Mouse (Mus musculus) left cerebral cortex, adult 2 months (tissue): ENCODE results near the gene Olfr353. TPM values are rescaled to one million over a fixed set of nuclear protein-coding genes. Genes with fewer than 3 reads are reported as not detected.

ENCODE experiments used
- DNase-seq, 2 experiments: peaks; one replicate each; pipeline ENCODE4 v3.0.0; 2021 to 2022; ENCODE audit warnings: low spot score in 2 of 2, mixed read lengths in 1 of 2; ENCODE audit errors: extremely low spot score in 1 of 2
- H3K27ac ChIP-seq: fragments of 200-600 bp; 2 replicates; pipeline ENCODE4 v1.8.1; 2022
- H3K4me3 ChIP-seq: fragments of 200-600 bp; 2 replicates; pipeline ENCODE4 v1.8.1; 2022
- CTCF ChIP-seq: fragments of 200-600 bp; IDR thresholded peaks from 2 replicates; pipeline ENCODE4 v1.8.1; 2022; ENCODE audit warnings: antibody characterized with exemption, mild to moderate bottlenecking, moderate library complexity
- intact Hi-C: fragments of 180-260 bp; cut with DNase I; formaldehyde crosslinking; loops from one replicate; pipeline ENCODE4 v1.15.1; 2025
- long read RNA-seq, 2 experiments: library from polyadenylated mRNA; stranded (forward); transcript quantifications; one replicate each; pipeline ENCODE4 v2.0.0; 2021; ENCODE audit warnings: borderline mapping rate in 2 of 2
- total RNA-seq, 2 experiments: library from RNA; stranded (reverse); gene quantifications; 2 replicates each; pipeline ENCODE4 v1.2.3; 2021

The Olfr353 gene
- not detected for total RNA-seq
- long read RNA-seq, experiment 1 = 0 reads
- long read RNA-seq, experiment 2 = 0 reads

- no peak within 1 kb of the TSS for H3K27ac ChIP-seq
- TF ChIP-seq CTCF = no peak
- DNase-seq = no peak
- intact Hi-C loops = no loop called here
- H3K4me3 ChIP-seq = no peak within 1 kb of the TSS
Observed at GRCm38 (mm10) chr2:36892836-36893235, at the start of gene Olfr353. Olfr353 (minus strand) TSS chr2:36892936.

GRCm38 (mm10) chr2:36936821-36937220, 44.1 kb upstream of the Olfr353 start, which contains the start of gene Olfr356:
Olfr356 (plus strand) TSS chr2:36937121.
- no peak for DNase-seq
- no peak for TF ChIP-seq CTCF
- no peak within 1 kb of the TSS for H3K4me3 ChIP-seq
- intact Hi-C loops = no loop called here
- no peak within 1 kb of the TSS for H3K27ac ChIP-seq

GRCm38 (mm10) chr2:36928797-36929196, 36.1 kb upstream of the Olfr353 start, which contains the start of gene Olfr355:
Olfr355 (minus strand) TSS chr2:36928897.
- H3K4me3 ChIP-seq = no peak within 1 kb of the TSS
- TF ChIP-seq CTCF = no peak
- intact Hi-C loops = no loop called here
- H3K27ac ChIP-seq = no peak within 1 kb of the TSS
- no peak for DNase-seq

DNA sequence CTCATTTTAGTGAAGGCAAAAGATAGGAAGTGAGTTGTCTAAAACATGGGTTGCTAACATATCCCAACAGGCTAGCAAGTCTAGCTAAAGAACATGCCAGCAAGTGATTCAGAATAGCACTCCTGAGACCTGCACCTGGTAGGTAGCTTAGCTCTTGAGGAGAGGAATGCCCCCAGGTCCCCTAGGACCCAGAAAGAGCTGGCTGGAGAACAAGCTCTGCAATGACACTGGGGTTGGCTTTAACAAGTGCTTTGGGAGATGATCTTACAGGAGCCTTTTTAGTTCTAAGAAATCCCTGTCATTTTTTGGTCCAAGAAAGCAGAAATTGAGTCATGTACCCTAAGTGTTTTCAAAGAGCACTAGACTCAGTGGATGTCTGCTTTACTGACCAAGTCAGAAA, 12.6 kb upstream of the Olfr353 start, which contains the start of gene Olfr354:
Gene Olfr354 (plus strand): TSS at position 301 of the 400 bp plus-strand sequence.
- no peak for TF ChIP-seq CTCF
- Histone ChIP-seq H3K4me3 (no peak within 1 kb of the TSS), H3K27ac (no peak within 1 kb of the TSS)
- DNase-seq = no peak
- intact Hi-C loops = no loop called here

GRCm38 (mm10) chr2:36897114-36897513, 4.4 kb upstream of the Olfr353 start:
- TF ChIP-seq CTCF = no peak
- H3K27ac ChIP-seq = no peak overlapping the region
- intact Hi-C loops = no loop called here
- DNase-seq = no peak
- H3K4me3 ChIP-seq = no peak overlapping the region

GRCm38 (mm10) chr2:36868160-36868559, 24.6 kb downstream of the Olfr353 start, which contains the start of gene Olfr352:
Olfr352 (plus strand) TSS chr2:36868460.
- H3K27ac ChIP-seq = no peak within 1 kb of the TSS
- no peak within 1 kb of the TSS for H3K4me3 ChIP-seq
- TF ChIP-seq CTCF = no peak
- intact Hi-C loops = no loop called here
- DNase-seq = no peak

DNA sequence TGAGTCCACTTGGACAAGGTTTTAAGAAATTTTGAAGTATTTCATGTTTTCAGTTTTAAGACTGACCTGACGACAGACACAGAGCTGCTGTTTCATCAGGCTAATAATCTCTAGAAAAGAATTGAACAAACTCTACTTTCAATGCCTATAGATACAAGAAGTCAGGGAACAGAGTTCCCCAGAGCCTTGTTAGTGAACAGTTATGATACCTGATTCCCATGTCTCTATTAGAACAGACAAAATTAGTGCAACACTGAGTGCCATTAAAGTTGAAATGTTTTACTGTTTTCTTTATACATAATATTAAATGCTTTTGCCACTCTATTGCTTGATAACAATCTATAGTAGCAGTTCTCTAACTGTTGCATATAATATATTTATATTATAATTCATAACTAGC, 30.2 kb downstream of the Olfr353 start, which contains the start of gene Olfr351:
Gene Olfr351 (minus strand): TSS at position 101 of the 400 bp plus-strand sequence.
- H3K4me3 ChIP-seq = no peak within 1 kb of the TSS
- no peak for TF ChIP-seq CTCF
- no peak for DNase-seq
- H3K27ac ChIP-seq = no peak within 1 kb of the TSS
- intact Hi-C loops = no loop called here

- no peak for TF ChIP-seq CTCF
- Histone ChIP-seq H3K4me3 (no peak within 1 kb of the TSS), H3K27ac (no peak within 1 kb of the TSS)
- no peak for DNase-seq
- intact Hi-C loops = no loop called here
Observed at GRCm38 (mm10) chr2:36846010-36846409, 46.7 kb downstream of the Olfr353 start, which contains the start of gene Olfr350. Olfr350 (plus strand) TSS chr2:36846310.

Other genes with a start within 250 kb of the Olfr353 start
- not detected for gene Olfr346, start 207.1 kb downstream of the Olfr353 start, total RNA-seq
- not detected for gene Olfr347, start 161.0 kb downstream of the Olfr353 start, total RNA-seq
- not detected for gene Olfr348, start 108.7 kb downstream of the Olfr353 start, total RNA-seq
- gene Olfr50, start 102.4 kb downstream of the Olfr353 start, total RNA-seq = not detected
- gene Olfr3, start 75.9 kb downstream of the Olfr353 start, total RNA-seq = not detected
- gene Olfr350, start 46.6 kb downstream of the Olfr353 start, total RNA-seq = not detected
- not detected for gene Olfr351, start 30.3 kb downstream of the Olfr353 start, total RNA-seq
- gene Olfr352, start 24.5 kb downstream of the Olfr353 start, total RNA-seq = not detected
- gene Olfr354, start 12.7 kb upstream of the Olfr353 start, total RNA-seq = not detected
- gene Olfr355, start 36.0 kb upstream of the Olfr353 start, total RNA-seq = not detected
- not detected for gene Olfr356, start 44.2 kb upstream of the Olfr353 start, total RNA-seq
- not detected for gene Olfr357, start 100.9 kb upstream of the Olfr353 start, total RNA-seq
- not detected for gene Olfr358, start 116.4 kb upstream of the Olfr353 start, total RNA-seq
- gene Olfr360, start 172.8 kb upstream of the Olfr353 start, total RNA-seq = not detected
- gene Olfr361, start 196.4 kb upstream of the Olfr353 start, total RNA-seq = not detected
- not detected for gene Olfr362, start 225.0 kb upstream of the Olfr353 start, total RNA-seq
- not detected for gene Olfr364-ps1, start 246.4 kb upstream of the Olfr353 start, total RNA-seq